Mouse (Mus musculus) urinary bladder, postnatal 4 days (tissue): Measurements from ENCODE around the gene Tulp2.
"Not testable (repeated sequence)": the region's sequence is repeated elsewhere in the genome, so short reads cannot be mapped to it uniquely, and the experiment has no call there.

Experiments
- DNase-seq, 2 experiments: peaks; one replicate each; pipeline ENCODE4 v3.0.0; 2021 to 2022; ENCODE audit warnings: low spot score in 2 of 2

The Tulp2 gene

DNA sequence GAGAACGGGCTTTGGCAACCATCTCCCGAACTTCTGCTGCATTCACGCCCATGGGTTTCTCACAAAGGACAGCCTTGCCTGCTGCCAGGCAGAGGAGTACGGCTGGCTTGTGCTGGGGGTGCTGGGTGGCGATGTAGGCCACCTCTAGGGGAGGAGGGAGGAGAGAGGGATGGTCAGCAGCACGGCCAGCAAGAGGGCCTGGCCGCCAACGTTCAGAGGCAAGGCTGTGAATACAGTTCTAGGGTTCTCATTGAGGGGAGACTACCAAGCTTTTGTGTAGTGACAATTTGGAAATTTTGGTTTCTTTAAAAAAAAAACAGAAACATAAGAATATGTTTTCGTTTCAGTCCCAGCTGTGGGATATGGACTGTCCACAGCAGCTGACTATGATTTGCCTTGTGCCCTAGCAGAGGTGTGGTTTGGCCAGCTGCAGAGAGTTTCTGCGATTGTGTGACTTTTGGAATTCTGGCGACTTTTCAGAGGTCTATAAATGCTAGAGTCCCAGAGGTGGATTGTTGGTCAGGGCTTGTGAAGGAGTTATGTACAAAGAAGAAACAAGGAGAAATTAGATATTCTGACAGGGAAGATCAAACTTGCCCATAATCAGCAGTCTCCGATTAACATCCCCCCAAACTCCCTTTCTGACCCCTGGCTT, 5.2 kb downstream of the Tulp2 start, which contains the start of gene Gm45808:
Gene Gm45808, minus strand, starts transcription at position 51 of the 655 bp plus-strand sequence.
- no peak for DNase-seq

DNA sequence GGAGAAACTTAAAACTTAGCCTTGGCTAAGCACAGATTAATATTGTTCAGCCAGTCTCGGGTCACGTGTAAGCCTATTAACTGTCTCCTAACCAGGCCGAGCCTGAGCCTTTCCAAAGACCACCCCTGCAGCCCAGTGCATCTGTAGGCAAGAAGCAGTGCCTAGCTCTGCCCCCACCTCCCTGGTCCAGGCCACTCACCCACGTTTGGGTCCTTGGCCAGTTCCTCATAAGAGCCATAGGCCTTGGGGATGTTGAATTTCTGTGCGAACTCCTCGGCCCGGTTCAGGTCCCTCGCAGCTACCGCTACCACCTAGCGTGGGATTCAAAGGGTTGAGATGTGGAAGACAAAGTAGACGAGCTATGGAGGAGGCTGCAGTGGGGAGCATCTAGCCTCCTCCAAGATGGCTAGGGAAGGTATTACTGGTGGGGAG, 6.2 kb downstream of the Tulp2 start:
- DNase-seq, result no peak

DNA sequence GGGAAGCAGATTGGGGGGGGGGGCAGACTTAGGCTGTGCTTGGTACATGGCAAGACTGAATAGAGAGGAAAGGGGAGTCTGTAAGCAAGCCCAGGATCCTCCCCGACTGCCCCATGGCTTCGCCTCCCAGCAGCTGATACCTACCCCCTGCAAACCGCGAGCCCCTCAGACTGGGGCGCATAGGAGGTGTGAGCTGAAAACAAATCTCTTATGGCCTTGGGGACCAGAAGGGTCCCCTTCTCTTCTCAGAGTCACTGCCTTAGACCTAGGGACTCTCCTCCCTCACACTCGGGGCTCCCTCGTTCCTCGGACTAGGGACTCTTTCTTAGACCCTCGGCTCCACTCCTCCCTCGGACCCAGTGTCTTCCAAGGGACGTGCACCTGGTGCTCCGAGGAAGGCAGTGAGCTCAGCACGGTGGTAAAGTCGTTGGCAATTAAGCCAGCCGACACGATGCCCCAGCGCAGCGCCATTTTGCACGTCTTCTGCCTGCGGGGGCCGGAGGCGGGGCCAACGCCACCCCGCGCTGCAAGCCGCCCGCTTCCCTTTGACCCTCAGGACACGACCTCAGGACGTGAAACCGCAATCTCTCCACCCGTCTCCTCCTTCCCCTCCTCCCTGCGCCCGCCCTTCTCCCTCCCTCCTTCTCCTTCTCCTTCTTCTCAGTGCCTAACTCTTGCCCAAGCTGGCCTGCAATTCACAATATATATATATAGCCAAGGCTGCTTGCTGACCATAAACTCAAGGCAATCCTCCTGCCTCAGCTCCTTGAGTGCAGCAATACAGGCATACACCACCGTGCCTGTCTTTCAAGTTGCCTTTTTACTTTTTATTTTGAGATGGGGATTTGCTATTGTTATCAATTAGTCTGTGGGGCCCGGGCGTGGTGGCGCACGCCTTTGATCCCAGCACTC, 6.9 kb downstream of the Tulp2 start, which contains the start of gene Dhdh:
Gene Dhdh, minus strand, starts transcription at position 513 of the 912 bp plus-strand sequence.
- DNase-seq, result peak; percentile 61 to 69

DNA sequence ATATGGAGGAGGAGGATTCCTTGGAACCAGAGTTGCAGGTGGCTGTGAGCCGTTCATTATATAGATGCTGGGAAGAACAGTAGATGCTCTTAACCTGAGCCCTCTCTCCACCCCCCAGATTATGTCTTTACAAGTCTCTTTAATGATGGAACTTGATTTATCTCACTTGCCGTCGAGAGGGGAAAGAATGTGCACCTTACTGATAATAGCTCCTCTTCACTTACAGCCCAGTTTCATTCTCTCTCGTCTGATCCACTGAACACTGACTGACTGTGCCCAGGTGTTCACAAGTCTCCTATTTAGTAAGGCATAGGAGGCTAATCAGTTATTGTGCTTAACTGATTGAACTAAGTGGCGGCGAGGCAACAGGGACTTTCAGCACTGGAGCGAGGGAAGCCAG, 7.9 kb downstream of the Tulp2 start:
- DNase-seq, result no peak

DNA sequence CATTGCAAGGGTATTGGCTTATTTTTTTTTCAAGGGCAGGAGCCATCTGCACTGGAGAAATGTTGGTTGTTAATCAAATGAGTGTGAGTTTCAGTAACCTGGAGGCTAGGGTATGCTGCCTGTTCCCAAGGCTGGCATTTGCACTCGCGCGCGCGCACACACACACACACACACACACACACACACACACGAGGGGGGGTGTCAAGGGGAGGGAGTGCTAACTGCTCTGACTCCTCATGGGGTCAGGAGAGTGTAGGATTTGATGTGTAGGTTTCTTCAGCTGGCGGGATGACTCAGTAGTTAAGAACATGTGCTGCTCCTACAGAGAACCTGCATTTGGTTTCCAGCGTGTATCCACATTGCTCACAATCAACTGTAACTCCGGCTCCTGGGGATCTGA, 9.1 kb downstream of the Tulp2 start:
- DNase-seq, result no peak

DNA sequence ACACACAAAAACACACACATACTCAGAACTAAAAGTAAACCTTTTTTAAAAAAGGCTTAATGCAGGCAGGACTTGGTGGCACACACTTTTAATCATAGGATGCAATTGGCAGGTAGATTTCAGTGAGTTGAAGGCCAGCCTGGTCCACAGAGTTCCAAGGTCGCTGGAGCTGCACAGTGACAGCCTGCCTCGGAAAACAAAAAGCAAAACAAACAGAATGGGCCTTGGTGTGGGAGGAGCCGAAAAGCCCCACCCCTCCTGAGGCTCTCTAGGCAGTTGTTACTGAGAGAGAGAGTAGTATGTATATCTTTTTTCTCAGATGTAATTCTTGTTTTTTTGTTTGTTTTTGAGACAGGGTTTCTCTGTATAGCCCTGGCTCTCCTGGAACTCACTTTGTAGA, 9.6 kb downstream of the Tulp2 start:
- no peak for DNase-seq

DNA sequence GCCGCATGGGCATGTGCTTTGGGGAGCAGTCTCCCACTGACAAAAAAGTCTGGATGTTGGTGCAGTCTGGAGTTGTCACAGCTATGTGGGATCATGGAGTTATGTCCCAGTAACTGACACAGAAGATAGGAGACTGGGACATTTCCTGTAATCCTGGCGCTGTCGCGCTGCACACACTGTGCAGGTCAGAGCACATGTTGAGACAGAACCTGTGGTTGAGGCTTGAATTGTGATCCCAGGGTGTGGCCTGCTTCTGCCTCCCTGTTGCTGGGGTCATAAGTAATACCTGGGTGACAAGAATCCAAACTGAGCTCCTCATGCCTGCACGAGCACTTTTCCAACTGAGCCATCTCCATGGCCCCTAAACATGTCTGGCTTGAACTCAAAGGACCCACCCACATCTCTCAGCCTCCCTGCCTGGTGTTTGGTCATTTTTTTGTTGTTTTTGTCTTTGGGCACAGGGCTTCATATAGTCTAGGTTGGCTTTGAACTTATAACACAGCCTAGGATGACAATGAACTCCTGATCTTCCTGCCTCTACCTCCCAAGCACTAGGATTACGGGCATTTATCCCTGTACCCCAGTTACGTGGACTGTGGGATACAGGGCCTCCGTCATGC, 10.7 kb downstream of the Tulp2 start:
- DNase-seq, result no peak

DNA sequence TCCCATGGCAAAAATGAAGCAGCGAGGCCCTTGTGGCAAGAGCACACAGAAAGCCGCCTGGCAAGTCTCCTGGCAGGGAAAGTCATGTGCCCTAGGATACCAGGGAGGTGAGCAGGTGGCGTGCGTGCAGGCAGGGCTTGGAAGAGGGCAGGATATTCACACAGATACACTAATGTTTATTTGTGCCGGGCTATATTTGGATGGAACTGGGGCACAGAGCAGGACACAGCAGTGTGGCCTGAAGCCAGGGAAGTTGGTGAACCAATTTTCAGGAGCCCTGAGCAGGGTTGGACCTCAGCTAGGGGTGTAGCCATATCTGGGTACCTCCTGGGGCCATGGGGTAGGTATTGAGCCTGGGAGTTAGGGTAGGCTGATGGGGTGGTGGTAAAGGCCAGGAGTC, 11.3 kb downstream of the Tulp2 start:
- no peak for DNase-seq

DNA sequence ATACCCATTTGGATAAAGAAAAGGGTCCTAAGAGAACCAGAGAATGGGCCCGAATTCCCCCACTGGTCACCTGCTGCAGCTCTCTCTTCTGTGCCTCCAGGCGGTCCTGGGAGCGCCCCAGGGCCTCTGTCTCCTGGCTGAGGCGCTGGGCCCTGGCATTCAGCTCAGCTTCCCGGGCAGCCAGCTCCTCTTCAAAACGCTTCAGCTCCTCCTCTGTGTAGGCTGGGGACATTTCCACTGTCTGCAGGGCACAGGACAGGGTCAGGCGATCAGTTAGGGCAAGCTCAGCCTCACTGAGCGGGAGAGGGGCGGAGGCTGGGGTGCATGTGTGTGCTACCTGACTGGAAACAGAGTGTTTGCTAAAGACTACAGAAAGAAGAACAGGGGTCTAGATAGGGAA, 12.9 kb downstream of the Tulp2 start:
- no peak for DNase-seq

DNA sequence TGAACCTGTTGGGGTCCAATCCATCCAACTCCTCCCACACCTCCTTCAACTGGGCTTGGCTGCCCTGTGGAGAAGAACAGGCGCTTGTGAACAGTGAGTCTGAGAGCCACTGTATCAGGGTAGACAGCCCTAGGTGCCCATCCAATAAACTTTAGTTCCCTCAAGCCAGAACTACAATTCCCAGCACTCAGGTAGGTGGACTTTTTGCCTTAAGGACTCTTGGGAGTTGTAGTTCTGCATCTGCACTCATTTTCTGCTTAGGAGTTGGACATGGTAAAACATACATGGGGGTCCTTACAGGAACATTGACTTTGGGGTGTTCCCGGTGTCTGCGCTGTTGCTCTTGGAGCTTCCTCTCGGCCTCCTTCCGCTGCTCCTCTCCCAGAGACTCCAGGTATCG, 16.8 kb downstream of the Tulp2 start:
- no peak for DNase-seq

DNA sequence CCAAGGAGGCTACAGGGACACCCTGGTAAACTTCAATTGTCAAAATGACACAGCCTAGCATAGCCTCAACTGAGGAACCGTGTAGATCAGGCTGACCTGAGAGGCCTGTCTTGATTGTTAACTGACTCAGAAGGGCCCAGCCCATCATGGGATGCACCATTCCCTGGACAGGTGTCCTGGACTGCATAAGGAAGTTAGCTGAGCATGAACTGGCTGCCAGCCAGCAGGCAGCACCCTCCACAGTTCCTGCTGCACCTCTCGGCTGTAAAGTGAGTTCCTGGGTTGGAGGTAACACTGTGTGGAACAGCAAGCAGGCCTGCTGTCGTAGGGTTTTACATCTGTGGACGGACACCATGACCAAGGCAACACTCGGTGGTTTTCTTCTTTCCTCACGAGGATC, 25.9 kb downstream of the Tulp2 start:
- no peak for DNase-seq

DNA sequence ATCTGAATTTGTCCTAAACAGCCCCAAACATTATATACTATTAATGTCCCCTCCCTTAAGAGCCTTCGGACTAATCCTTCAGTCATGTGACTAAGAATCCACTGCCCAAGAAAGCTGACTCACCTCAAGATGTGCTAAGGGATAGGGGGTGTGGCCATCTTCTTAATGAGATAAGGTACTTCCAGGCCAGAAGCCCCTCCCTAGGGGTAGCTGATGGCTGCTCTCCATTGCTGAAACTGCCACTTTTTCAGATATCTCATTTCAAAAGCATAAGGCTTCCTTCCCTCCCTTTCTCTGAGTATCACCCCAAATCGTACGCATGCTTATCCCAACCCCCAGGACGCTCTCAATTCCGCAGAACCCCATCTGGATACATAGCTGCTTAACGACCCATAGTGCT, 26.9 kb downstream of the Tulp2 start:
- DNase-seq, result no peak

DNA sequence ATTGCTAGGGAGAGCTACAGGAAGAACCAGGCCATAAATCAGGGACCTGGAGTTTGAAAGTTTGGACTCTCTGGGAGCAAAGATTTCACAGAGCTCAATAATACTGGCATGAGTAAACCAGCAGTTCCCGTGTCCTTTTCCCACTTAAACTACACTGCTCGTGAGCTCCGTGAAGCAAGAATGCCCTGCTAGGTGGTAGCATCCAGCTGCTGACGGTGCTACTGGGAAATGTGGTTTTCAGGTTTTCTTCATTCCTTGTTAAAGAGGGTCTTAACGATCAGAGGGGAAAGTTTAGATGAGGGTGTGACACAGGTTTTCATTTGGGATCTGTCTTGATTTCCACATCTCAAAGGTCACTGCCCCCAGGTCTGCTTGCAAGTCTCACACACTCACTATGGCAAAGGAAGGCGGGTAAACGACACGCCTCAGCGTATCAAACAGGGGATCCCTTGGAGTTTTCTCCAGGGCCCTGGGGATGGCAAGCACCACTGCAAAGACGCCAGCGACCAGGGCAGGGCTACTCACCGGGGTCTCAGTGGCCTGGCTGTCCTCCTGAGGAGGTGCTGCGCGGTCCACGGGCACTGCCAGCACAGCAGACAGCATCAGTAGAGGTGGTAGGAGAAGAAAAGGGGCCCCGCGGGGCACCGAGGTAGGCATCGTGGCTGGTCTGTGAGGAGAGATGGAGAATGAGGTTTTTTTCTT, 27.7 kb downstream of the Tulp2 start:
- no peak for DNase-seq

DNA sequence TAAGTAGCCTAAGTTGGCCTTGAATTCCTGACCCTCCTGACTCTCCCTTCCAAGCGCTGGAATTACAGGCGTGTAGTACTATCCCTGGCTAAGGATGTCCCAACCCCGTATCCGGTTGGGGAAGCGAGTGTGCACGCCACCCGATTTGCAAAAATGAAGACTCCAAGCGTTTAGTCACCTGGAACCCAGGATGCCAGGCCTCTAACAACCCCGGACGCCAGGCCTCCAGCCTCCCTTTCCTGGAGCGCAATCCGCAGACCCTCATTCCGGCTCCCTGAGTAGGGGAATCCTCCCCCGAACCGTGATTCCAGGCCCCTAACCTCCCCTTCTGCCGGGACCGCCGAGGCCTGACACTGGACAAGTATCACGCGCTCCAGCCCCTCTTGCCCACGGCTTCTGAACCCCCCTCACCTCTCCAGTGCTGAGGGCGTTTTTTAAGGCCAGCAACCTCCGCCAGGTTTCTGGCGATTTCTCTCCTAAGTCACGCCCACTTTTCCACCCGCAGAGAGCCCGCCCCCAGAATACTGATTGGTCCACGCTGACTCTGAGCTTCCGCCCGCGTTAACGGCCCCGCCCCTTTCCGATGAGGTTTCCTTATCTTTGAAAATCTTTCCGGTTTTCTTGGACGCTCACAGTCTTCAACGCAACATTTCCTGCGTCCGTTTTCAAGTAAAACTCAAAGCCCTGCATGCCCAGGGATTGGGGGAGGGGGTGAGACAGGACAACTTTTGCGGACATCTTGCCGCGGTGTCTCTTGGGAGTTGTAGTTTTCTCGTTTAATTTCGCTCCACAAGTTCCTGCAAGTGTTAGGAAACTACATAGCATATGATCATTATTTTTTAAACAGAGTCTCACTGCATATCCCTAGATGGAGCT, 28.5 kb downstream of the Tulp2 start, which contains the start of gene Nucb1:
Gene Nucb1, minus strand, starts transcription at position 495 of the 876 bp plus-strand sequence.
- DNase-seq, result peak; percentile 85 to 91

DNA sequence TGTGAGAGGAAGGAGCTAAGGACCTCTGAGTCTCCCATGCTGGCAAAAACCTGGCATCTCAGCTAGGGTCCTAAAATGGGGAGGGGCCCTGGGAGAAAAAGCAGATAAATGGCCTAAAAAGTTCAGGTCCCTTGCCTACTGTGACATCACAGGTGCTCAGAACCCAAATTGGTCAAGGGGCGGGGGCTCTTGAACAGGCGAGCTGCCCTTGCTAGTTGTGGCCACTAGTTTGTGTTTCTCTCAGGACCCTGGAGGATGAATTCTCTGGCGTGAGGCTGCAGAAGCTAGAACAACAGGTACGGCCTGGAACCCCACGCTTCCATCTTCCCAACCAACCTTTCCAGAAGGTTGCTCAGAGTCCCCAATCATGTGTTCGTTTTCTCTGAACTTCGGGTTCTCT, 32.7 kb downstream of the Tulp2 start:
- DNase-seq, result no peak

DNA sequence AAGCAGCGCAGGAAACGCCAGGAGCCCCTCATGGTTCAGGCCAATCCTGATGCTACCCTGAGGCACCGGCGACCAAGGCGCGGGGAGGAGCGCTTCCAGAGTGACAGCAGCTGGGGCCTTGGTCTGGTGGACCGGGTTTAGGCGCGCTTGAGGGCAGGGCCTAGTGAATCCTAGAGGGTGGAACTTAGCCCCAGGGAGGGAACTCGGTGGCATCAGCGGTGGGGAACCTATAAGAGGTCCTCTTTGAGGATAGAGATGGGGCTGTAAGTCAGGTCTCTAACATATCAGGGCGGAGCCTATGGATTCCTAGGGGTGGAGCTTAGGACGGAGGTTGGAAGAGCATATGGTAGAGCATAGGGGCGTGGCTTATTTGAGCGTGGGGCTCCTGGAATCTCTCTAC, 33.8 kb downstream of the Tulp2 start:
- DNase-seq, result no peak

DNA sequence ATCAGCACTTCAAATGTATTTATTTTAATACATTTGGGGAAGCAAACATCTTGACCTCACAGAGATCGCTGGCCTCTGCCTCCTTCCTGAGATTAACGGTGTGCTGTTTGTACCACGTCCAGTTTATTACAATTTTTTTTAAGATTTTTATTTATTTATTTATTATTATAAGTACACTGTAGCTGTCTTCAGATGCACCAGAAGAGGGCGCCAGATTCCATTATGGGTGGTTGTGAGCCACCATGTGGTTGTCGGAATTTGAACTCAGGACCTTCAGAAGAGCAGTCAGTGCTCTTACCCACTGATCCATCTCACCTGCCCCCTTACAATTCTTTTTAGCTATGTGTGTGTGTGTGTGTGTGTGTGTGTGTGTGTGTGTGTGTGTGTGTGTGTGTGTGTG, 35.2 kb downstream of the Tulp2 start:
- DNase-seq, result not testable (repeated sequence)

DNA sequence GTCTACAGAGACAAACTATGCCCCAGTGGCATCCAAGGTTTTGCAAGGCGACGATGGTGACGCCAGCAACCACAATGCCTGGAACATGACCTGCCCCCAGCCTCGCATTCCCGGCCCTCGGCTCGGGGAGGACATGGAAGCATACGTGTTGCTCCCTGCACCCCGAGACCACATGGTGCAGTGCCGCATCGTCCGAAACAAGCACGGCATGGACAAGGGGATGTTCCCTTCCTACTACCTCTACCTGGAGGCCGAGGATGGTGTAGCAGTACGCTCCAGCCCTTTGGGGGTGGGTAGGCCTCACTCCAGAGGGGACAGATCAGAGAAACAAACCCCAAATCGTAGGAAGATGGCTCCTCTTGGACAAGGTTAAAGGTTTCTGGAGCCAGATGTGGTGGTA, 36.9 kb downstream of the Tulp2 start:
- no peak for DNase-seq

DNA sequence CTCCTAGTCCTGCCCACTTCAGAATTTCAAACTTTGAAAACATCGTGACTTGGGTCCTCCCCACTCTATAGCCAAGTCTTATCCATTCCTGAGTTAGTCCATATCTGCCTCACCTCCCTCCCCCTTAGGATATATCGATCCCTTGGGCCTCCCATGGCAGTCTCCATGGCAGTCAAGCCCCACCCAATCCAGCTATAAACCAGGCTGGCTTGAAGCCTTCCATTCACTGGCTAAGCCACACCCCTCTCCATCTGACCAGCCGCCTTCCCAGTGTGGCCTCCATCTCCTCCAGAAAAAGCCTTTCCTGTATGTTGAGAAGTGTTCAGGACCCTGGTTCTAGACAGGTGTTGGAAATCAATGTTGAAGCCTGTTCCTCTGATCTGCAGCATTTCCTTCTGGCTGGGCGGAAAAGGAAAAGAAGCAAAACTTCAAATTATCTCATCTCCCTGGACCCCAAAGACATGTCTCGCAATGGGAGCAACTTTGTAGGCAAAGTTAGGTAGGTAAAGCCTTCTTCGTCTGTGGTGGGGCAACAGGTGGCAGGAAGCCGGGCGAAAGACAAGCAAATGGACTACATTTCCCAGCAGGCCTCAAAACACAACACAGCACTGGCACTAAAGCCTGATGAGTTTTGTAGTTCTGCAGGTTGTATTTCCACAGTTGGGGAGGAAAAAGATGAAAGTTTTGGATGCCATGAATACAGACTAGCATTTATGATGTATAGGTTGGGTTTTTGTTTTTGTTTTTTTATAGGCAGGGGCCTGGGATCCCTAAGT, 37.9 kb downstream of the Tulp2 start:
- no peak for DNase-seq

DNA sequence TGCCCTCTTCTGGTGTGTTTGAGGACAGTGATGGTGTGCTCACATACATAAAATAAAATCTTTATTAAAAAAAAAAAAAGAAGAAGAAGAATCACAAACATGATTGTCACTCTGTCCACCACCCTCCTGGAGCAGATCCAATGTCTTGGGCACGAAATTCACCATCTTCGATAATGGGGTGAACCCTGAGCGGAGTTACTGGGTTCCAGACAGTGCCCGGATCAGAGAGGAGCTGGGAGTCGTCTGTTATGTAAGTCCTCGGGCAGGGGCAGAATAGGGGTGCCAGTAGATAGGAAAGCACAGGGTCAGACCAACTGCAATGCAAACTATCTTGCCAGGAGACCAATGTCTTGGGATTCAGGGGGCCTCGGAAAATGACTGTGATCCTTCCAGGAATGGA, 38.9 kb downstream of the Tulp2 start:
- no peak for DNase-seq
